Mouse (Mus musculus): ENCODE results near the gene Maz. TPM values are rescaled to one million over a fixed set of nuclear protein-coding genes. Genes with fewer than 3 reads are reported as not detected.

Gene Maz
- 104 and 107 TPM in 2 replicates for polyA plus RNA-seq (2016; fragmentation: Nextera tagmentation; extraction: Ambion mirVana)

- peak within 1 kb of the TSS; percentile 90 for H3K4me3 ChIP-seq
- peaks cover 81% of the 10 kb centered on the region for H3K36me3 ChIP-seq
- peak within 1 kb of the TSS; percentile 98 for H3K27ac ChIP-seq
- ATAC-seq, result peak; percentile 79
- WGBS (ENCODE audit: insufficient replicate concordance), result under 1% methylated on average over 59 of the region's 63 CpGs
- H3K9me3 ChIP-seq (replicated peaks), result no peaks in the 10 kb centered on the region
- H3K4me1 ChIP-seq, result peaks cover 75% of the 10 kb centered on the region
- H3K4me2 ChIP-seq, result peak within 1 kb of the TSS; percentile 98
- H3K27me3 ChIP-seq (replicated peaks), result no peaks in the 10 kb centered on the region
- peak within 1 kb of the TSS; percentile 100 for H3K9ac ChIP-seq
These were observed at the start of gene Maz for GRCm38 (mm10) chr7:127026984-127027726. Gene Maz (minus strand): TSS chr7:127027037.

GRCm38 (mm10) chr7:127076188-127076587, 49.4 kb upstream of the Maz start:
- H3K9ac ChIP-seq, result no peak overlapping the region
- ATAC-seq, result no peak
- no peaks in the 10 kb centered on the region; the same call in 1 of the 2 replicates for H3K27me3 ChIP-seq (replicated peaks)
- H3K4me1 ChIP-seq, result no peaks in the 10 kb centered on the region
- no peak overlapping the region for H3K27ac ChIP-seq
- no peaks in the 10 kb centered on the region for H3K36me3 ChIP-seq
- no peak overlapping the region for H3K4me2 ChIP-seq
- WGBS (ENCODE audit: insufficient replicate concordance), result 90% methylated on average over 5 of the region's 5 CpGs
- no peak overlapping the region for H3K4me3 ChIP-seq
- H3K9me3 ChIP-seq (replicated peaks), result peaks cover 6% of the 10 kb centered on the region; the same call in 1 of the 2 replicates

GRCm38 (mm10) chr7:127073221-127073620, 46.4 kb upstream of the Maz start:
- H3K4me1 ChIP-seq, result no peaks in the 10 kb centered on the region
- no peak for ATAC-seq
- WGBS (ENCODE audit: insufficient replicate concordance), result 71% methylated on average over 4 of the region's 4 CpGs
- H3K36me3 ChIP-seq, result no peaks in the 10 kb centered on the region
- peaks cover 6% of the 10 kb centered on the region; the same call in 1 of the 2 replicates for H3K9me3 ChIP-seq (replicated peaks)
- no peaks in the 10 kb centered on the region; the same call in none of the 2 replicates for H3K27me3 ChIP-seq (replicated peaks)
- no peak overlapping the region for H3K4me3 ChIP-seq
- no peak overlapping the region for H3K9ac ChIP-seq
- H3K27ac ChIP-seq, result no peak overlapping the region
- no peak overlapping the region for H3K4me2 ChIP-seq

- H3K4me3 ChIP-seq, result no peak overlapping the region
- H3K9me3 ChIP-seq (replicated peaks), result peaks cover 6% of the 10 kb centered on the region; the same call in 1 of the 2 replicates
- no peak overlapping the region for H3K27ac ChIP-seq
- no peak overlapping the region for H3K4me2 ChIP-seq
- ATAC-seq, result no peak
- H3K4me1 ChIP-seq, result no peaks in the 10 kb centered on the region
- H3K9ac ChIP-seq, result no peak overlapping the region
- 62% methylated on average over 4 of the region's 4 CpGs for WGBS (ENCODE audit: insufficient replicate concordance)
- no peaks in the 10 kb centered on the region for H3K36me3 ChIP-seq
- H3K27me3 ChIP-seq (replicated peaks), result no peaks in the 10 kb centered on the region; the same call in none of the 2 replicates
These were observed 44.1 kb upstream of the Maz start for GRCm38 (mm10) chr7:127070871-127071413.

- no peak overlapping the region for H3K27ac ChIP-seq
- H3K27me3 ChIP-seq (replicated peaks), result peaks cover under 1% of the 10 kb centered on the region; the same call in 1 of the 2 replicates
- H3K9me3 ChIP-seq (replicated peaks), result no peaks in the 10 kb centered on the region
- no peak overlapping the region for H3K4me3 ChIP-seq
- H3K9ac ChIP-seq, result no peak overlapping the region
- WGBS (ENCODE audit: insufficient replicate concordance), result 61% methylated on average over 4 of the region's 4 CpGs
- no peaks in the 10 kb centered on the region for H3K4me1 ChIP-seq
- no peak for ATAC-seq
- H3K4me2 ChIP-seq, result no peak overlapping the region
- H3K36me3 ChIP-seq, result no peaks in the 10 kb centered on the region
These were observed 39.5 kb upstream of the Maz start for GRCm38 (mm10) chr7:127066317-127066716.

GRCm38 (mm10) chr7:127065538-127065937, 38.7 kb upstream of the Maz start:
- no peak overlapping the region for H3K9ac ChIP-seq
- WGBS (ENCODE audit: insufficient replicate concordance), result 67% methylated on average over 6 of the region's 6 CpGs
- H3K36me3 ChIP-seq, result no peaks in the 10 kb centered on the region
- no peaks in the 10 kb centered on the region for H3K9me3 ChIP-seq (replicated peaks)
- ATAC-seq, result no peak
- no peaks in the 10 kb centered on the region for H3K4me1 ChIP-seq
- no peak overlapping the region for H3K4me3 ChIP-seq
- no peak overlapping the region for H3K27ac ChIP-seq
- H3K4me2 ChIP-seq, result no peak overlapping the region
- peaks cover 7% of the 10 kb centered on the region; the same call in 1 of the 2 replicates for H3K27me3 ChIP-seq (replicated peaks)

- peaks cover 70% of the 10 kb centered on the region for H3K27me3 ChIP-seq (replicated peaks)
- H3K4me3 ChIP-seq, result no peak overlapping the region
- no peak overlapping the region for H3K9ac ChIP-seq
- H3K36me3 ChIP-seq, result no peaks in the 10 kb centered on the region
- no peaks in the 10 kb centered on the region for H3K9me3 ChIP-seq (replicated peaks)
- 44% methylated on average over 5 of the region's 5 CpGs for WGBS (ENCODE audit: insufficient replicate concordance)
- H3K4me1 ChIP-seq, result no peaks in the 10 kb centered on the region
- H3K4me2 ChIP-seq, result no peak overlapping the region
- no peak for ATAC-seq
- no peak overlapping the region for H3K27ac ChIP-seq
These were observed 28.3 kb upstream of the Maz start for GRCm38 (mm10) chr7:127055026-127055585.

- peaks cover 37% of the 10 kb centered on the region for H3K36me3 ChIP-seq
- peaks cover 42% of the 10 kb centered on the region for H3K4me1 ChIP-seq
- H3K4me3 ChIP-seq, result peak within 1 kb of the TSS; percentile 91
- peak within 1 kb of the TSS; percentile 76 for H3K4me2 ChIP-seq
- H3K27me3 ChIP-seq (replicated peaks), result no peaks in the 10 kb centered on the region
- peak; percentile 88 for ATAC-seq
- H3K9ac ChIP-seq, result peak within 1 kb of the TSS; percentile 96
- peak within 1 kb of the TSS; percentile 83 for H3K27ac ChIP-seq
- H3K9me3 ChIP-seq (replicated peaks), result no peaks in the 10 kb centered on the region
- 2% methylated on average over 53 of the region's 53 CpGs for WGBS (ENCODE audit: insufficient replicate concordance)
These were observed 15.2 kb upstream of the Maz start, which contains the start of gene Kif22 for GRCm38 (mm10) chr7:127041851-127042672. Gene Kif22 (minus strand): TSS chr7:127042471.

- Histone ChIP-seq H3K9me3 (replicated peaks) (no peaks in the 10 kb centered on the region), H3K4me1 (peaks cover 41% of the 10 kb centered on the region)
- 40% methylated on average over 1 of the region's 1 CpGs for whole genome bisulfite sequencing (ENCODE audit: insufficient replicate concordance)
These were observed 4.4 kb upstream of the Maz start for GRCm38 (mm10) chr7:127031244-127031643.

GRCm38 (mm10) chr7:127030172-127030571, 3.3 kb upstream of the Maz start:
- Histone ChIP-seq H3K4me1 (peaks cover 45% of the 10 kb centered on the region), H3K9ac (peak overlapping the region; percentile 25; the same call in 1 of the 2 replicates), H3K27ac (peak overlapping the region; percentile 98), H3K4me2 (no peak overlapping the region), H3K27me3 (replicated peaks) (no peaks in the 10 kb centered on the region), H3K4me3 (no peak overlapping the region), H3K36me3 (peaks cover 81% of the 10 kb centered on the region), H3K9me3 (replicated peaks) (no peaks in the 10 kb centered on the region)
- no peak for ATAC-seq
- WGBS (ENCODE audit: insufficient replicate concordance), result 95% methylated on average over 1 of the region's 1 CpGs

More at GRCm38 (mm10) chr7:127031244-127031643, 4.4 kb upstream of the Maz start:
- Histone ChIP-seq H3K27ac (peak overlapping the region; percentile 98), H3K27me3 (replicated peaks) (no peaks in the 10 kb centered on the region), H3K9ac (no peak overlapping the region; the same call in 1 of the 2 replicates), H3K4me3 (no peak overlapping the region), H3K36me3 (peaks cover 87% of the 10 kb centered on the region), H3K4me2 (no peak overlapping the region)
- no peak for ATAC-seq

GRCm38 (mm10) chr7:127027885-127028284, 1.0 kb upstream of the Maz start:
- Histone ChIP-seq H3K4me2 (peak overlapping the region; percentile 98), H3K27ac (peak overlapping the region; percentile 98), H3K36me3 (peaks cover 81% of the 10 kb centered on the region), H3K4me3 (peak overlapping the region; percentile 90), H3K9me3 (replicated peaks) (no peaks in the 10 kb centered on the region), H3K4me1 (peaks cover 68% of the 10 kb centered on the region), H3K9ac (peak overlapping the region; percentile 71), H3K27me3 (replicated peaks) (no peaks in the 10 kb centered on the region)
- WGBS (ENCODE audit: insufficient replicate concordance), result 63% methylated on average over 8 of the region's 8 CpGs
- no peak for ATAC-seq

Measured in liver, embryonic 12.5 days (tissue).